Comparison of ENCODE assay signal across 8 mouse cellular contexts in the genomic region with DNA sequence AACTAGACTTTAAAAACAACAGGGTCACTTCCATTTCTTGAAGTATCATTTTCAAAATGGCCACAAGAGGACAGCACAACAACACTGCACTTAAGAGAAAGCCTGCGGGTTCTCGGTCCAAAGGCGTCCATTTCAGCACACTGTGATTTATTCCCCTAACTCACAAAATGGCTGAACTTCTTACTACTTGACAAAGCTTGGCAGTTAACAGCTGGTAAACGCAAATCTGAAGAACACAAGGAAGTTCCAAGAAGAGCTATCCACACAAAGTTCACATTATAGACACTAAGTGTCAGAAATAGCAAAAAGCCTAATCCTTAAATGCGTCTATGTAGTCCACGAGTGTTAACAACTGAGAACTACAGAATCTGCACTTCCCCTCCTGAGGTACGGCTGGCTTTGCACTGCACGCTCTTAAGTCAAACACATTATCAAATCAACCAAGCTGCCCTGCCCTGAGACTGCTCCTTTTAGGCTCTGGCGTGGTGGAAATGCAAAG. TPM values are rescaled to one million over a fixed set of nuclear protein-coding genes. Genes with fewer than 3 reads are reported as not detected.
DNase-seq lines count a peak whose midpoint lies in the region; ATAC-seq lines count a peak whose summit lies in the region.

No protein-coding gene starts in this region.

- no peaks in the 10 kb centered on the region for H3K9me3 ChIP-seq in hindbrain, embryonic 10.5 days
- H3K9me3 ChIP-seq in megakaryocyte, embryonic 14.5 days: no peaks in the 10 kb centered on the region

- no peaks in the 10 kb centered on the region for H3K27me3 ChIP-seq in hindbrain, embryonic 10.5 days (ENCODE audit: insufficient read depth, poor library complexity, severe bottlenecking)
- no peaks in the 10 kb centered on the region for H3K27me3 ChIP-seq in megakaryocyte, embryonic 14.5 days (replicated peaks)
- H3K27me3 ChIP-seq in splenic B cell, adult 2 months (ENCODE audit: control insufficient read depth, insufficient read depth, low read length, poor library complexity, severe bottlenecking): no peaks in the 10 kb centered on the region

- ATAC-seq in erythroid progenitor cell, adult 5-6 weeks (replicated peaks; ENCODE audit: low FRiP score, poor library complexity, severe bottlenecking): peak; percentile 77; the same call in 1 of the 2 replicates

- H3K4me3 ChIP-seq in hindbrain, embryonic 10.5 days: no peak overlapping the region
- peak overlapping the region; percentile 85 for H3K4me3 ChIP-seq in megakaryocyte, embryonic 14.5 days (replicated peaks)

- 0 out of 2 replicates have a peak, but pooled peaks cover 5% of the 10 kb centered on the region for H3K4me1 ChIP-seq in hindbrain, embryonic 10.5 days (replicated peaks)
- peaks cover 80% of the 10 kb centered on the region for H3K4me1 ChIP-seq in megakaryocyte, embryonic 14.5 days

- H3K36me3 ChIP-seq in hindbrain, embryonic 10.5 days: peaks cover 48% of the 10 kb centered on the region
- H3K36me3 ChIP-seq in megakaryocyte, embryonic 14.5 days (replicated peaks; ENCODE audit: low read length): peaks cover 78% of the 10 kb centered on the region
- peaks cover 11% of the 10 kb centered on the region for H3K36me3 ChIP-seq in splenic B cell, adult 2 months (ENCODE audit: control insufficient read depth, insufficient read depth, low read length, poor library complexity, severe bottlenecking)

- intact Hi-C loops in left cerebral cortex, postnatal 14 days (cut with DNase I): loop anchor here (1.0 kb wide), 1 partner anchor 94 kb away; no protein-coding TSS in a partner anchor

- H3K27ac ChIP-seq in hindbrain, embryonic 10.5 days: peak overlapping the region; percentile 73

- WGBS in hindbrain, embryonic 10.5 days: 60% methylated on average over 9 of the region's 9 CpGs

- peak; percentile 76 for DNase-seq in adrenal gland, postnatal 14 days
- no peak for DNase-seq in adrenal gland, postnatal 25 days
- peak; percentile 96 for DNase-seq in brain, adult 2 months (ENCODE audit: low read depth, low spot score)
- DNase-seq in hindbrain, embryonic 10.5 days (ENCODE audit: low spot score): peak; percentile 30
- DNase-seq in left cerebral cortex, postnatal 14 days (ENCODE audit: low spot score in 2 of 2): peak; percentile 65 to 82
- DNase-seq in splenic B cell, adult 2 months (ENCODE audit: low read depth, low spot score): peak; percentile 92

RNA-seq across cellular contexts. Expression of gene Chd2, which starts 17.1 kb away (rescaled TPM):
- 45.1 and 52.8 TPM in 2 replicates for total RNA-seq in adrenal gland, postnatal 14 days (2021)
- 50.0 and 57.4 TPM in 2 replicates for total RNA-seq in adrenal gland, postnatal 25 days (2021)
- total RNA-seq in erythroid progenitor cell, adult 5-6 weeks (2015; ENCODE audit: low replicate concordance): 63.1 and 106 TPM in 2 replicates
- 179 and 206 TPM in 2 replicates for total RNA-seq in erythroid progenitor cell, adult 5-6 weeks (2017; ENCODE audit: low replicate concordance)
- polyA plus RNA-seq in hindbrain, embryonic 10.5 days (2016; fragmentation: Nextera tagmentation; extraction: Ambion mirVana): 37.1 and 38.9 TPM in 2 replicates
- total RNA-seq in left cerebral cortex, postnatal 14 days (2021): 10 to 100 TPM; 39.0 to 43.9 TPM
- 3.1 and 38.7 TPM in 2 replicates for polyA plus RNA-seq in megakaryocyte, embryonic 14.5 days (2012; ENCODE audit: insufficient read depth, low replicate concordance)
